Mouse (Mus musculus) midbrain, postnatal 0 days (tissue): ENCODE results near the gene D030056L22Rik. TPM values are rescaled to one million over a fixed set of nuclear protein-coding genes. Genes with fewer than 3 reads are reported as not detected.

Experiments used
- ATAC-seq: fragments of 200-750 bp; cut with Nextera tagmentation; 2 replicates; pipeline ENCODE4 v1.8.0; 2017; ENCODE audit warnings: moderate number of reproducible peaks, mild to moderate bottlenecking, moderate TSS enrichment, moderate library complexity; ENCODE audit not compliant: low FRiP score
- DNase-seq: peaks from one replicate; pipeline ENCODE4 v3.0.0-alpha.2; 2015; ENCODE audit warnings: low spot score
- H3K27ac ChIP-seq: fragments of 300-500 bp; sonication (generic); 2 replicates; pipeline ENCODE4 v1.5.1; 2014; ENCODE audit warnings: low read depth, mild to moderate bottlenecking, low read length, mixed read lengths
- H3K27me3 ChIP-seq: fragments of 300-500 bp; sonication (generic); 2 replicates; pipeline ENCODE4 v1.6.1; 2014; ENCODE audit warnings: low read length, control low read depth, mixed read lengths; ENCODE audit not compliant: insufficient read depth
- H3K36me3 ChIP-seq: fragments of 300-500 bp; sonication (generic); 2 replicates; pipeline ENCODE4 v1.6.1; 2014; ENCODE audit warnings: low read length, control low read depth, mixed read lengths; ENCODE audit not compliant: insufficient read depth
- H3K4me1 ChIP-seq: fragments of 300-500 bp; sonication (generic); 2 replicates; pipeline ENCODE4 v1.6.1; 2014; ENCODE audit warnings: mild to moderate bottlenecking, control low read depth, antibody characterized with exemption, low read length, mixed read lengths; ENCODE audit not compliant: insufficient read depth
- H3K4me2 ChIP-seq: fragments of 300-500 bp; sonication (generic); 2 replicates; pipeline ENCODE4 v1.6.1; 2014; ENCODE audit warnings: low read depth, mild to moderate bottlenecking, low read length, mixed read lengths; ENCODE audit not compliant: poor library complexity, severe bottlenecking
- H3K4me3 ChIP-seq: fragments of 300-500 bp; sonication (generic); 2 replicates; pipeline ENCODE4 v1.5.1; 2014; ENCODE audit warnings: low read depth, mild to moderate bottlenecking, low read length, moderate library complexity
- H3K9ac ChIP-seq: fragments of 300-500 bp; sonication (generic); replicated peaks from 2 replicates; pipeline ENCODE4 v1.6.1; 2014; ENCODE audit warnings: mild to moderate bottlenecking, low read length, moderate library complexity, mixed read lengths; ENCODE audit not compliant: poor library complexity, severe bottlenecking
- H3K9me3 ChIP-seq: fragments of 300-500 bp; sonication (generic); 2 replicates; pipeline ENCODE4 v1.6.1; 2016; ENCODE audit warnings: low read length, control low read depth
- CTCF ChIP-seq: IDR thresholded peaks from 2 replicates; pipeline ENCODE4 v1.5.1; 2016; ENCODE audit warnings: antibody characterized with exemption, mild to moderate bottlenecking
- WGBS: fragments of 180-500 bp; shearing (Covaris S2); extraction: QIAGEN DNeasy Blood & Tissue Kit; methylation state at CpG from one replicate; pipeline ENCODE4 v1.1.7; 2014; 5-methylcytosine and 5-hydroxymethylcytosine counted together
- polyA plus RNA-seq: library from polyadenylated mRNA; unstranded; fragments of >200 nt; fragmentation: Nextera tagmentation; extraction: Ambion mirVana; gene quantifications from 2 replicates; pipeline ENCODE4 v1.2.1, GENCODE M21; 2015
- total RNA-seq: library from RNA; depleted of rRNA; stranded (reverse); fragments of >200 nt; gene quantifications from 2 replicates; pipeline ENCODE4 v1.2.3, GENCODE M21; 2014

D030056L22Rik gene
- total and polyA plus RNA-seq, 2 experiments from 2014 or later, result 35.0 to 49.6 TPM

- peak overlapping the region; percentile 73 for H3K4me2 ChIP-seq
- peak overlapping the region; percentile 71 for H3K4me3 ChIP-seq
- TF ChIP-seq CTCF, result no peak
- no peaks in the 10 kb centered on the region for H3K9me3 ChIP-seq
- H3K36me3 ChIP-seq, result no peaks in the 10 kb centered on the region
- no peak overlapping the region for H3K27ac ChIP-seq
- DNase-seq, result no peak
- no peak for ATAC-seq
- H3K4me1 ChIP-seq, result peaks cover 20% of the 10 kb centered on the region
- H3K9ac ChIP-seq, result no peak overlapping the region
- WGBS, result 52% methylated on average over 3 of the region's 3 CpGs
- no peaks in the 10 kb centered on the region for H3K27me3 ChIP-seq
Measured at GRCm38 (mm10) chr19:18672498-18672897, 40.5 kb upstream of the D030056L22Rik start.

- peaks cover 20% of the 10 kb centered on the region for H3K4me1 ChIP-seq
- H3K4me2 ChIP-seq, result peak overlapping the region; percentile 73
- H3K9ac ChIP-seq, result no peak overlapping the region
- no peaks in the 10 kb centered on the region for H3K27me3 ChIP-seq
- DNase-seq, result no peak
- no peak for TF ChIP-seq CTCF
- peak overlapping the region; percentile 23 for H3K4me3 ChIP-seq
- WGBS, result 15% methylated on average over 4 of the region's 4 CpGs
- no peak for ATAC-seq
- no peaks in the 10 kb centered on the region for H3K36me3 ChIP-seq
- H3K9me3 ChIP-seq, result no peaks in the 10 kb centered on the region
- H3K27ac ChIP-seq, result no peak overlapping the region
Measured at GRCm38 (mm10) chr19:18673116-18673515, 39.9 kb upstream of the D030056L22Rik start.

- WGBS, result 66% methylated on average over 4 of the region's 4 CpGs
- no peak overlapping the region for H3K9ac ChIP-seq
- H3K9me3 ChIP-seq, result no peaks in the 10 kb centered on the region
- DNase-seq (no peak), ATAC-seq (no peak)
- no peak for TF ChIP-seq CTCF
- H3K4me3 ChIP-seq, result no peak overlapping the region
- H3K27me3 ChIP-seq, result no peaks in the 10 kb centered on the region
- H3K27ac ChIP-seq, result no peak overlapping the region
- H3K4me2 ChIP-seq, result no peak overlapping the region
- no peaks in the 10 kb centered on the region for H3K4me1 ChIP-seq
- peaks cover 2% of the 10 kb centered on the region; the same call in 1 of the 2 replicates for H3K36me3 ChIP-seq
Measured at GRCm38 (mm10) chr19:18682142-18682541, 30.9 kb upstream of the D030056L22Rik start.

DNA sequence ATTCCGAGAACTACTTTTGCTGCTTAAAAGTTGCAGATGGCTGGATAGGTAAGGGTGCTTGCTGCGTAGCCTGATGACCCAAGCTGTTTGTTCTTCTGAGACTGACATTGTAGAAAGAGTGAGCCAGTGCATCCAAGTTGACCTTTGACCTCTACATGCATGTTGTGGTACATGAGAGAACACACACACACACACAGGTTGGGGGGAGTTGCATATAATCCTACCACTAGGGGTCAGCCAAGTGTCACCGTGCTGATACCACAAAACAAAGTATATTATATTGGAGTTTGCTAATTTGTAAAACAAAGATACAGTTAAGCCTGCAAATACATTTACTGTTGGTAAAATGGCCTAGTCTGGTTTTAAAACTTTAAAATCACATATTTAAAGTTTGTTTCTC is 25.4 kb upstream of the D030056L22Rik start:
- no peak for ATAC-seq
- peak; percentile 42 for DNase-seq
- Histone ChIP-seq H3K9me3 (no peaks in the 10 kb centered on the region), H3K9ac (no peak overlapping the region), H3K27ac (no peak overlapping the region), H3K4me1 (no peaks in the 10 kb centered on the region), H3K27me3 (no peaks in the 10 kb centered on the region), H3K4me3 (no peak overlapping the region), H3K4me2 (no peak overlapping the region), H3K36me3 (no peaks in the 10 kb centered on the region; the same call in 1 of the 2 replicates)
- TF ChIP-seq CTCF, result peak; percentile 71
- WGBS, result 76% methylated on average over 3 of the region's 3 CpGs

DNA sequence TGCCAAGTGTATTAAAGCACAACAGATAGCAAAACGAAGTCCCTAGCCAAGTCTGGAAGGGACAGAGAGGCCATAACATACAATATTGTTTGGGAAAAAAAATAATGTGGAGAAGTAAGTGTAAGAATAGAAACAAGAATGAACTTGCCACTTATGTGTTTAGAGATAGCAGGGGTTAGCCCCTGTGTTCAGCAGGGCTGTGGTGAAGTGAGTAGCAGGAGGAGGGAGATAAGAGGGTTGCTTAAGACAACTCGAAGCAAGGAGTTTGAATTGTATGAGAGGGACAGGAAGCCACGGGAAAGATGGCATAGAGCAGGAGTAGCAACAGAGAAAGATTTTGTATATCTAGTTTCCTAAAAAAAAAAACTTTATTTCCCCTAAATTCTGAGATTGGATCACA is 20.8 kb upstream of the D030056L22Rik start:
- WGBS, result 91% methylated on average over 3 of the region's 3 CpGs
- Histone ChIP-seq H3K4me1 (no peaks in the 10 kb centered on the region), H3K4me2 (no peak overlapping the region), H3K4me3 (no peak overlapping the region), H3K27ac (no peak overlapping the region), H3K9me3 (no peaks in the 10 kb centered on the region), H3K27me3 (no peaks in the 10 kb centered on the region), H3K9ac (no peak overlapping the region), H3K36me3 (peaks cover 3% of the 10 kb centered on the region; the same call in 1 of the 2 replicates)
- no peak for DNase-seq
- TF ChIP-seq CTCF, result no peak
- no peak for ATAC-seq

- DNase-seq (no peak), ATAC-seq (no peak)
- WGBS, result 95% methylated on average over 2 of the region's 2 CpGs
- no peak overlapping the region for H3K4me3 ChIP-seq
- no peaks in the 10 kb centered on the region for H3K4me1 ChIP-seq
- no peak overlapping the region for H3K9ac ChIP-seq
- no peaks in the 10 kb centered on the region for H3K27me3 ChIP-seq
- TF ChIP-seq CTCF, result no peak
- H3K9me3 ChIP-seq, result no peaks in the 10 kb centered on the region
- H3K27ac ChIP-seq, result no peak overlapping the region
- peaks cover 3% of the 10 kb centered on the region; the same call in 1 of the 2 replicates for H3K36me3 ChIP-seq
- H3K4me2 ChIP-seq, result no peak overlapping the region
Measured at GRCm38 (mm10) chr19:18692768-18693167, 20.2 kb upstream of the D030056L22Rik start.
